Mouse (Mus musculus): ENCODE measurements around the gene Dpp9.

GRCm38 (mm10) chr17:56137839-56138613, 80.7 kb downstream of the Dpp9 start:
- no peak for TF ChIP-seq POLR2A (IDR thresholded peaks at IDR 0.05; ENCODE audit: insufficient read depth, low read depth, low read length)
- TF ChIP-seq CTCF (IDR thresholded peaks at IDR 0.05): no peak
- no peak for TF ChIP-seq EP300 (IDR thresholded peaks at IDR 0.05; ENCODE audit: insufficient read depth, low read depth, low read length)

Data from heart, adult 2 months (tissue).